Mouse (Mus musculus) kidney, embryonic 16.5 days (tissue): ENCODE results near the gene Kcp. TPM values are rescaled to one million over a fixed set of nuclear protein-coding genes. Genes with fewer than 3 reads are reported as not detected.

ENCODE experiments used
- ATAC-seq: fragments of 200-750 bp; cut with Nextera tagmentation; 2 replicates; pipeline ENCODE4 v1.8.0; 2017; ENCODE audit warnings: moderate TSS enrichment; ENCODE audit not compliant: low FRiP score, low TSS enrichment
- H3K27ac ChIP-seq: fragments of 300-500 bp; sonication (generic); 2 replicates; pipeline ENCODE4 v1.5.1; 2014; ENCODE audit warnings: low read length
- H3K27me3 ChIP-seq: fragments of 300-500 bp; sonication (generic); 2 replicates; pipeline ENCODE4 v1.6.1; 2014; ENCODE audit warnings: low read length, control low read depth, mixed read lengths; ENCODE audit not compliant: insufficient read depth
- H3K36me3 ChIP-seq: fragments of 300-500 bp; sonication (generic); 2 replicates; pipeline ENCODE4 v1.6.1; 2014; ENCODE audit warnings: low read length, control low read depth, mixed read lengths; ENCODE audit not compliant: insufficient read depth
- H3K4me1 ChIP-seq: fragments of 300-500 bp; sonication (generic); 2 replicates; pipeline ENCODE4 v1.6.1; 2014; ENCODE audit warnings: low read length, control low read depth, mixed read lengths; ENCODE audit not compliant: insufficient read depth
- H3K4me2 ChIP-seq: fragments of 300-500 bp; sonication (generic); replicated peaks from 2 replicates; pipeline ENCODE4 v1.6.1; 2014; ENCODE audit warnings: low read depth, low read length
- H3K4me3 ChIP-seq: fragments of 300-500 bp; sonication (generic); 2 replicates; pipeline ENCODE4 v1.5.1; 2014; ENCODE audit warnings: mild to moderate bottlenecking, low read length
- H3K9ac ChIP-seq: fragments of 300-500 bp; sonication (generic); replicated peaks from 2 replicates; pipeline ENCODE4 v1.6.1; 2014; ENCODE audit warnings: low read length
- H3K9me3 ChIP-seq: fragments of 300-500 bp; sonication (generic); 2 replicates; pipeline ENCODE4 v1.6.1; 2016; ENCODE audit warnings: low read length, control low read depth
- WGBS: fragments of 180-500 bp; shearing (Covaris S2); extraction: QIAGEN DNeasy Blood & Tissue Kit; methylation state at CpG from one replicate; pipeline ENCODE4 v1.1.7; 2014; 5-methylcytosine and 5-hydroxymethylcytosine counted together
- polyA plus RNA-seq: library from polyadenylated mRNA; unstranded; fragments of >200 nt; fragmentation: Nextera tagmentation; extraction: Ambion mirVana; gene quantifications from 2 replicates; pipeline ENCODE4 v1.2.1, GENCODE M21; 2015

Gene Kcp
- polyA plus RNA-seq, 1 experiment from 2014 or later = 34.5 TPM

DNA sequence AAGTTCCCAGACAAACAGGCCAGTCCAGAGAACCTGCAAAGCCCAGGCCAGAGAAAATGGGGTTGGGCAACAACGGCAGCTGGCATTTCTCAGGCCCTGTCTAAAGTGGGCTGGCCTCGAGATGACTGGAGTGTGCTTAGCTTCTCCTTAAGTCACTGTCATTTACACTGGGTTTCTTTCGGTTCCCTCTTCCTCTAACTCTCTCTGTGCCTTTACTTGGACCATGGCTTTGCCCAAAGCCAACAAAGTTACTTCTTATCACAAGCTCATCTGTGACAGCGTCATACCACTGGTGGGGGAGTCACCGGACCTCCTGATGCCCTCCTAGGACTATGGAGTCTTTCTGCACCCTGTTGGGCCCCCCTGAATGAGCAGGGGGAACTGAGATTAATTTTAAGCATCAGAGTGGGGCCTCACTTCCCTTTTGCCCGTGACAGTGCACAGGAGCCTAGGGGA lies 16.3 kb upstream of the Kcp start:
- no peak overlapping the region for H3K9ac ChIP-seq
- 32% methylated on average over 6 of the region's 6 CpGs for WGBS
- no peak for ATAC-seq
- H3K27ac ChIP-seq = peak overlapping the region; percentile 19; the same call in 1 of the 2 replicates
- peaks cover 25% of the 10 kb centered on the region for H3K27me3 ChIP-seq
- no peaks in the 10 kb centered on the region for H3K9me3 ChIP-seq
- no peaks in the 10 kb centered on the region for H3K36me3 ChIP-seq
- H3K4me2 ChIP-seq = no peak overlapping the region
- H3K4me1 ChIP-seq = peaks cover 32% of the 10 kb centered on the region
- no peak overlapping the region for H3K4me3 ChIP-seq

DNA sequence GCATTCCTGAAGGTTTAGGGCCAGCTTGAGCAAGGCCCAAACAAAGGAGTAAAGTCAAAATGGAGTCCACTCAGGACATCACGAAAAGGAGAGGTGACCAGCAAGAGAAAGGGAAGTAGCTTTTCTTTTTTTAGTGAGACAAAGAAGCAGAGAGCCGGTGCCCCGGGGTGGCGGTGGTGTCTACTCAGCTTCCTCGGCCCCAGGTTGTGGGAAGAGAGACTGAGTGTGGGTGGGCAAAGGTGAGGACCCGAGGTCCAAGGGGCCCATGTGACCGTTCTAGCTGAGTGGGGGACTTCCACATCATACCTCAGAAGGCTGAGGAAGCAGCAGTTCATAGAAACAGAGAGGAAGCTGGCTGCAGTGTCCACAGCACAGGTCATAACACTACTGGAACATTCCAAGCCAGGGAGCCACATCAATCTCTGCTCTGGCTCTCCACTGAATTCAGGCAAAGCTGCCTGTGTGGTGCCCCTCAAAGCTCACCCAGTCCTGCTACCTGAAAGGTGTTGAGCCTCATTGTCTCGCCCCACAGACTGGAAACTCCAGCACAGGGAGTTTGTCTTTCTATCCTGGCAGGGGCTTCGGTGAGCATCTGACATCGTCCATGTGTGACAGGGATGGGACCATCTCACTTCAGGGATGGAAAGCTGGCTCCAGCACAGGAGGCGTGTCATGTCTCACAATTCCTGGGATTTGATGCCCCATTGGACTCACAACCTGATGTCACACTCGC lies 15.7 kb upstream of the Kcp start:
- no peak for ATAC-seq
- Histone ChIP-seq H3K4me2 (no peak overlapping the region), H3K27me3 (peaks cover 20% of the 10 kb centered on the region), H3K27ac (peak overlapping the region; percentile 43; the same call in 1 of the 2 replicates), H3K4me3 (no peak overlapping the region), H3K9ac (no peak overlapping the region), H3K36me3 (no peaks in the 10 kb centered on the region), H3K9me3 (no peaks in the 10 kb centered on the region), H3K4me1 (peaks cover 30% of the 10 kb centered on the region)
- 60% methylated on average over 12 of the region's 12 CpGs for WGBS

GRCm38 (mm10) chr6:29522626-29523300 lies 15.0 kb upstream of the Kcp start:
- H3K27ac ChIP-seq = no peak overlapping the region
- H3K9me3 ChIP-seq = no peaks in the 10 kb centered on the region
- no peak overlapping the region for H3K4me3 ChIP-seq
- H3K9ac ChIP-seq = no peak overlapping the region
- H3K4me1 ChIP-seq = peaks cover 25% of the 10 kb centered on the region
- no peaks in the 10 kb centered on the region for H3K36me3 ChIP-seq
- ATAC-seq = no peak
- peaks cover 13% of the 10 kb centered on the region for H3K27me3 ChIP-seq
- WGBS = 68% methylated on average over 6 of the region's 6 CpGs
- no peak overlapping the region for H3K4me2 ChIP-seq

- H3K4me1 ChIP-seq = peaks cover 11% of the 10 kb centered on the region
- peak; percentile 36; the same call in 1 of the 2 replicates for ATAC-seq
- 6% methylated on average over 5 of the region's 5 CpGs for WGBS
Observed at GRCm38 (mm10) chr6:29517139-29517538, 9.4 kb upstream of the Kcp start.

DNA sequence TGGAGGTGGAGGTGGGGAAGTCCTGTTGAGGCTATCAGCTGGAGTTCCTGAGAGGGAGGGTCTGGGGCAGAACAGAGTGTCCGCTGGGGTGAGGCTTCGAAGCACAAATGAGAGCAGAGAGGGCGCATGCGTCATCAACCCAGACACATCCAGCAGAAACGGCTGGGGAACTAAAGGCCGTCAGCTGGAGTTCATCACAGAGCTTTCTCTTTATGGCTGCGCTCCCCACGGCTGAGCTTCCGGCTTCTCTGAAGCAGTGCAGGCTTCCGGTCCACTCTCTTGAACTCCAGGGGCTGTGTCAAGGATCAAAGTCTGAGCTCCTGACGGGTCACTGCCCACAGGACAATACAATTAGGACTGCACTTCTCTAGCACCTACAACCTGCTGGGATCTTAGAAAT lies 5.5 kb upstream of the Kcp start:
- H3K27me3 ChIP-seq = no peaks in the 10 kb centered on the region
- H3K9ac ChIP-seq = peak overlapping the region; percentile 42; the same call in 1 of the 2 replicates
- H3K9me3 ChIP-seq = no peaks in the 10 kb centered on the region
- H3K36me3 ChIP-seq = no peaks in the 10 kb centered on the region
- peak; percentile 85 for ATAC-seq
- peaks cover 21% of the 10 kb centered on the region for H3K4me1 ChIP-seq
- no peak overlapping the region for H3K4me3 ChIP-seq
- H3K4me2 ChIP-seq = peak overlapping the region; percentile 45
- H3K27ac ChIP-seq = peak overlapping the region; percentile 86
- 1% methylated on average over 11 of the region's 11 CpGs for WGBS

More at GRCm38 (mm10) chr6:29517139-29517538, 9.4 kb upstream of the Kcp start:
- Histone ChIP-seq H3K9ac (no peak overlapping the region), H3K36me3 (no peaks in the 10 kb centered on the region), H3K27ac (no peak overlapping the region), H3K9me3 (no peaks in the 10 kb centered on the region), H3K4me3 (no peak overlapping the region), H3K4me2 (no peak overlapping the region), H3K27me3 (no peaks in the 10 kb centered on the region)

DNA sequence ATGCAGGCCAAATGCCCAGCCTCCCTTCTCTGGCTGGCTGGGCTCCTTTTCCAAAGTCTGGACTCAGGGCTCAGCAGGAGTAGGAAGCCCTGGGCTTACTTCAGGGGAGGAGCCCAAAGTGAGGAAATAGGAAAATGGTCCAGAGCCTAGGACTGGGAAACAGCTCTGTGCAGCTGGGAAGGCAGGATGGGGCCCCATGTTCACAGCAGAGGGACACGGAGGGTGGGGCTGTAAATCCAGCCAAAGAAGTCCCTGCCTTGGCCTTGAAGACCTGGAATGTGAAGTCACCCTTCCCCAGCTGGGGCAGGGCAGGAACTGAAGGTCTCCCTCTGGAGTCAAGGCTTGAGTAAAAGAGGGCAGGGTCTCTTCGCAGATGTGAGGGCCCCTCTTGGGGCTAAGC lies 1.3 kb upstream of the Kcp start:
- 23% methylated on average over 2 of the region's 2 CpGs for WGBS
- H3K9me3 ChIP-seq = no peaks in the 10 kb centered on the region
- peak overlapping the region; percentile 2; the same call in 1 of the 2 replicates for H3K27ac ChIP-seq
- no peak overlapping the region for H3K9ac ChIP-seq
- H3K4me3 ChIP-seq = no peak overlapping the region
- H3K36me3 ChIP-seq = no peaks in the 10 kb centered on the region
- no peak overlapping the region for H3K4me2 ChIP-seq
- no peaks in the 10 kb centered on the region for H3K27me3 ChIP-seq
- ATAC-seq = no peak
- H3K4me1 ChIP-seq = peaks cover 31% of the 10 kb centered on the region

DNA sequence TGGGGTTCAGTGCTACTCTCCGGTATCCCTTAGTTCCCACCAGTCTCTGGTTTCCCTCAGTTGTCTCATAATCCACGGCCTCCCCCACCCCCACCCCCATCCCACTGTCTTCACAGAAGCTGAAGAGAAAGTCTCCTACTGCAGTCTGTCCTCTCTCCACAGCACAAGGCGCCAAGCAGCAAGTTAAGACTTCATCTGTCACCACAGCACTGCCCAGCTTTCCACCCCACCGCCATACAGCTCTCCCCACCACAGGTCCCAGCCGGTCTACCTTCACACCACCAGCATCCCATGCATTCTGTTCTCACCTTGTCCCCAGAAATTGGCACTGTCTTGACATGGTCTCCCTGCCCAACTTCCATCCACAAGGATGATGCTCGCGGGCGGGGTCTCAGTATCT lies 918 bp downstream of the Kcp start:
- Histone ChIP-seq H3K4me3 (peak overlapping the region; percentile 60), H3K36me3 (no peaks in the 10 kb centered on the region), H3K4me2 (peak overlapping the region; percentile 68), H3K4me1 (peaks cover 21% of the 10 kb centered on the region), H3K27ac (no peak overlapping the region), H3K9ac (peak overlapping the region; percentile 72), H3K9me3 (no peaks in the 10 kb centered on the region), H3K27me3 (no peaks in the 10 kb centered on the region)
- ATAC-seq = peak; percentile 32
- WGBS = 17% methylated on average over 8 of the region's 8 CpGs

DNA sequence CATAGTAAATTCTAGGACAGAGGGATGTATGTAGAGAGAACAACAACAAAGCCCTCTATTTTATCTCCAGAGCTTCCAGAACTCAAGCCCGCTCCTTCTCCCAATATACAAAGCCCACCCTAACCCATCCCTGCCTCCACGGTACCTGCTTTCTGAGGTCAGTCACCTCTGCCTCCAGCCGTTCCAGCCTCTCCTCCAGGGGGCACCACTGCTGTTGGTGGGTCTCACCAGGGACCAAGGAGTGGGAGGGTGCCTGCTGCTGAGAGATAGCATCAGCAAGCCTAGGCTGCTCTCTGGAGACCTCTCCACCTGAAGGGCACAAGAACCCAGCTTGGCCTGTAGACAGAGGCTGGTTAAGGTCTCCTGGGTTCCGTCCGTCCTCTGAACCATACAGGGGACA lies 2.3 kb downstream of the Kcp start:
- 91% methylated on average over 5 of the region's 5 CpGs for WGBS
- Histone ChIP-seq H3K27me3 (no peaks in the 10 kb centered on the region), H3K4me2 (no peak overlapping the region), H3K4me1 (peaks cover 21% of the 10 kb centered on the region), H3K4me3 (no peak overlapping the region), H3K27ac (no peak overlapping the region), H3K36me3 (no peaks in the 10 kb centered on the region), H3K9ac (no peak overlapping the region), H3K9me3 (no peaks in the 10 kb centered on the region)
- ATAC-seq = no peak

- 83% methylated on average over 1 of the region's 1 CpGs for WGBS
- H3K27ac ChIP-seq = no peak overlapping the region
- no peak for ATAC-seq
Observed at GRCm38 (mm10) chr6:29501599-29501998, 6.2 kb downstream of the Kcp start.

GRCm38 (mm10) chr6:29500810-29501209 lies 6.9 kb downstream of the Kcp start:
- Histone ChIP-seq H3K9me3 (no peaks in the 10 kb centered on the region), H3K4me3 (no peak overlapping the region), H3K4me1 (no peaks in the 10 kb centered on the region), H3K4me2 (no peak overlapping the region), H3K27me3 (no peaks in the 10 kb centered on the region), H3K9ac (no peak overlapping the region), H3K27ac (no peak overlapping the region), H3K36me3 (0 out of 2 replicates have a peak, but pooled peaks cover 3% of the 10 kb centered on the region)
- ATAC-seq = no peak
- 93% methylated on average over 6 of the region's 6 CpGs for WGBS

More at GRCm38 (mm10) chr6:29501599-29501998, 6.2 kb downstream of the Kcp start:
- no peak overlapping the region for H3K9ac ChIP-seq
- no peaks in the 10 kb centered on the region for H3K27me3 ChIP-seq
- H3K4me3 ChIP-seq = no peak overlapping the region
- H3K36me3 ChIP-seq = 0 out of 2 replicates have a peak, but pooled peaks cover 3% of the 10 kb centered on the region
- H3K4me2 ChIP-seq = no peak overlapping the region
- no peaks in the 10 kb centered on the region for H3K9me3 ChIP-seq
- H3K4me1 ChIP-seq = peaks cover 5% of the 10 kb centered on the region; the same call in 1 of the 2 replicates
